Mouse (Mus musculus): ENCODE measurements around the gene Cav1. TPM values are rescaled to one million over a fixed set of nuclear protein-coding genes. Genes with fewer than 3 reads are reported as not detected.

Gene Cav1
- polyA plus RNA-seq, 1 experiment from 2014 or later: 327 TPM

DNA sequence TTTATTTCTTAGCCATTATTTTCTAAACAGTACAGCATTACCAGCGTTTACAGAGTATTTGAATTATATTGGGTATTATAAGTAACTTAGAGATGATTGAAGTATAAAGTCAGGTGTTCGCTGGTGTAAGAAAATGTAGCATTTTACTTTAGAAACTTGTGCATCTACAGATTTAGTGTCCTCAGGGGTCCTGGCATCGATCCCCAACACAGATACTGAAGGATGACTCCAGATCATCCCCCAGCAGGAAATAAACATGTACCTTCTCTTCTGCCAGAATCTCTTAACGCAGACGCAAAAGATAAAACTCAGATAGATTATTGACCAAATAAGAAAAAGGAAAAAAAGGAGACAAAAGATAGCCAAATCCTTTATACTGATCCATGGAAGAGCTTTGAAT, 68.2 kb downstream of the Cav1 start:
- H3K36me3 ChIP-seq: no peaks in the 10 kb centered on the region
- no peak for ATAC-seq (replicated peaks; ENCODE audit: insufficient number of reproducible peaks, insufficient read depth, low FRiP score, low read depth)
- H3K9ac ChIP-seq: no peak overlapping the region
- H3K4me1 ChIP-seq (replicated peaks): no peaks in the 10 kb centered on the region
- no peaks in the 10 kb centered on the region for H3K9me3 ChIP-seq (replicated peaks)
- WGBS: 80% methylated on average over 5 of the region's 5 CpGs
- no peak overlapping the region for H3K4me2 ChIP-seq
- no peak overlapping the region for H3K4me3 ChIP-seq
- H3K27ac ChIP-seq: no peak overlapping the region
- no peaks in the 10 kb centered on the region for H3K27me3 ChIP-seq

DNA sequence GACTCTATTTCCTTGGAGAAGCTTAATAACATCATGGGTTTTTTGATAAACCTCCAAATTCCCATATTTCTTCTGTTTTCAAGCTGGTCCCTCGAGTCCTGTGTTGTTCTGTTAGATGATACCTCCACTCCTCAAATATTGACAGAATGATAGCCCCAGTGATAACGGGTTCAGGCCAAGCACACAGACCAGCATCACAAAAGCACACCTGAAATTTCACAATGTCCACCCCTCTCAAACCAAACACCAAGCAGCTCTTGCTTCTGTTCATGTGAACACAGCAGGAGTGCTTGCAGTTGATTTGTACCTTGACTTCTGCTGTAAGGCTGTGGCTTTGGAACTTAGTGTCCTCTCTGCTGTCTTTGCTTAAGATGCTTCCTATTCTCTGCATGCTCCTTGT, 71.2 kb downstream of the Cav1 start:
- no peaks in the 10 kb centered on the region for H3K36me3 ChIP-seq
- H3K9me3 ChIP-seq (replicated peaks): no peaks in the 10 kb centered on the region
- no peak overlapping the region for H3K4me2 ChIP-seq
- no peaks in the 10 kb centered on the region for H3K27me3 ChIP-seq
- no peak overlapping the region for H3K9ac ChIP-seq
- H3K27ac ChIP-seq: no peak overlapping the region
- WGBS: 63% methylated on average over 2 of the region's 2 CpGs
- H3K4me1 ChIP-seq (replicated peaks): no peaks in the 10 kb centered on the region
- no peak overlapping the region for H3K4me3 ChIP-seq
- ATAC-seq (replicated peaks; ENCODE audit: insufficient number of reproducible peaks, insufficient read depth, low FRiP score, low read depth): no peak

DNA sequence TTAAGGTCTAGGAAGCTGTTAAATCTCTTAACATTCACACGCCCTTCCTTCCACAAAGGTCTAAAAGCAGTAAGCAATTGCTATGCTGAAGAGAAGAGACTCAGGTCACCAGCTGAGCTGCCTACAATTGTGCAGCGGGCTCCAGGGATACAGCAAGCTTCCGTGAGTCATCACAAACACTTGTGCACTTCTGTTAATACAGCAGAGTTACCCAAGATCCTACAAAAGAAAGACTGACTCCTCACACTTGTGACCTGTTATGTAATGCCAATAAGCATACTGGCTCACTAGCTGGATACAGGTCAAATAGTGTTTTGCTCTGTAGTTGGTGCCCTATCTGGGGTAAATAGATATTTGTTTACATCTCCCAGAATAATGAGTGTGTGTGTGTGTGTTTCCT, 74.0 kb downstream of the Cav1 start:
- H3K9ac ChIP-seq: no peak overlapping the region
- no peaks in the 10 kb centered on the region for H3K4me1 ChIP-seq (replicated peaks)
- no peaks in the 10 kb centered on the region for H3K27me3 ChIP-seq
- no peak overlapping the region for H3K4me3 ChIP-seq
- WGBS: 79% methylated on average over 3 of the region's 3 CpGs
- H3K36me3 ChIP-seq: no peaks in the 10 kb centered on the region
- no peak overlapping the region for H3K4me2 ChIP-seq
- H3K9me3 ChIP-seq (replicated peaks): no peaks in the 10 kb centered on the region
- H3K27ac ChIP-seq: no peak overlapping the region
- ATAC-seq (replicated peaks; ENCODE audit: insufficient number of reproducible peaks, insufficient read depth, low FRiP score, low read depth): no peak

DNA sequence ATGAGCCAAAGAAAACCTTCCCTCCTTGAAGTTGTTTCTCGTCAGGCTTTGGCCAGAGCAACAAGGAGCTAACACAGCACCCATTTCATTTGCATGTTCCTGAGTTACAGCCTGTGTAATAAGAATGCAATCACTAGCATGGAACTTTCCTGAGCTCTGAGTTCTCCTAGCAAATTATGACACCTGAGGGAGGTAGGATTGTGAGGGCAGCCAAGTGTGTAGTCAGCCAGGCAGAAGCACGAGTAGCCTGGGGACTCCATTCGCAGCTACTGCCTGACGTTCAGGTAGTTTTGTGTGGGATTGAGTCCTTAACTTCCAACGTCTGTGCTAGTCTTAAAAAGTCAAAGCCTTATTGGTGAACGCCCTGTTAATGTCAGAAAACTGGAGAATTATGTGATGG, 75.6 kb downstream of the Cav1 start:
- no peaks in the 10 kb centered on the region for H3K36me3 ChIP-seq
- no peak overlapping the region for H3K4me3 ChIP-seq
- no peak for ATAC-seq (replicated peaks; ENCODE audit: insufficient number of reproducible peaks, insufficient read depth, low FRiP score, low read depth)
- H3K9ac ChIP-seq: no peak overlapping the region
- no peaks in the 10 kb centered on the region for H3K4me1 ChIP-seq (replicated peaks)
- 73% methylated on average over 6 of the region's 6 CpGs for WGBS
- no peak overlapping the region for H3K4me2 ChIP-seq
- H3K27ac ChIP-seq: no peak overlapping the region
- H3K27me3 ChIP-seq: no peaks in the 10 kb centered on the region
- no peaks in the 10 kb centered on the region for H3K9me3 ChIP-seq (replicated peaks)

- 64% methylated on average over 5 of the region's 5 CpGs for WGBS
- H3K4me3 ChIP-seq: no peak overlapping the region
Observed at GRCm38 (mm10) chr6:17385531-17385930, 79.4 kb downstream of the Cav1 start.

DNA sequence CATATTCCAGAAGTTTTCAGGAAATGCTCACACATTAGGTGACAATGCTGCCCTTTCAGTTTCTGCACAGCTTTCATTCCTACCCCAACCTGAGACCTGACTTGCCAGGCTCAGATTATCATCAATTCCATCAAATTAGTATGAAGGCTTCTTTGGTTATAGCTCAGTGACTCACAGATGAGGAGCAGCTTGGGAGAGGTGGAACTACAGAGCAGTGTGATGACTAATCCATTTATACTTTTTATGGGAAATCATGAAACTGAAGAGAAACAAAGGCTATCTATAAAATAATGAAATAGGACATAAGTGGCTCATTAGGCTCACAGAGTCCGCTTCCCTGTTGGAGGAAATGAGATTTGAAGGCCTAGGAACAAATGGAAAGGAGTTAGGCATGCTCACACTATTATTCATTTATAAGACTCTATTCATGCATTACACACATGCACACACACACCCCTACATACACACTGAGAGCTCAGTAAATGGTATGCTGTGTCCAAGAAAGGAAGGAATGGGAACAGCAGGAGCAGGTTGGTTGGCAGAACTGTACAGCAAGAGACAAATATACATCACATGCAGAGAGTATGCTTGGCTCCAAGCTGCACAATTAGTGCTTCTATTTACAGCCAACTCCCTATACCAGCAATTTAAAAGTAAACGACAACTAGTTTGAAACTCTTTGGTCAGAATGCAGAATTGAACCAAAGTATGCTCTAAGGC, 82.0 kb downstream of the Cav1 start:
- Histone ChIP-seq H3K27me3 (no peaks in the 10 kb centered on the region), H3K27ac (no peak overlapping the region), H3K9me3 (replicated peaks) (no peaks in the 10 kb centered on the region), H3K4me1 (replicated peaks) (no peaks in the 10 kb centered on the region), H3K9ac (no peak overlapping the region), H3K36me3 (no peaks in the 10 kb centered on the region), H3K4me2 (no peak overlapping the region), H3K4me3 (no peak overlapping the region)
- ATAC-seq (replicated peaks; ENCODE audit: insufficient number of reproducible peaks, insufficient read depth, low FRiP score, low read depth): no peak
- WGBS: 76% methylated on average over 2 of the region's 2 CpGs

More at GRCm38 (mm10) chr6:17385531-17385930, 79.4 kb downstream of the Cav1 start:
- H3K9ac ChIP-seq: no peak overlapping the region
- no peaks in the 10 kb centered on the region for H3K36me3 ChIP-seq
- H3K4me2 ChIP-seq: no peak overlapping the region
- H3K4me1 ChIP-seq (replicated peaks): no peaks in the 10 kb centered on the region
- H3K9me3 ChIP-seq (replicated peaks): no peaks in the 10 kb centered on the region
- no peak overlapping the region for H3K27ac ChIP-seq
- no peak for ATAC-seq (replicated peaks; ENCODE audit: insufficient number of reproducible peaks, insufficient read depth, low FRiP score, low read depth)
- no peaks in the 10 kb centered on the region for H3K27me3 ChIP-seq

Other genes starting within 250 kb of the Cav1 start
- 10.0 and 17.2 TPM in 2 replicates for gene Tes, start 241.2 kb upstream of the Cav1 start, polyA plus RNA-seq (2015; fragmentation: Nextera tagmentation; extraction: Ambion mirVana)
- 40.1 and 44.2 TPM in 2 replicates for gene Cav2, start 25.1 kb upstream of the Cav1 start, polyA plus RNA-seq (2015; fragmentation: Nextera tagmentation; extraction: Ambion mirVana)
- 1.9 and 2.8 TPM in 2 replicates for gene Met, start 157.5 kb downstream of the Cav1 start, polyA plus RNA-seq (2015; fragmentation: Nextera tagmentation; extraction: Ambion mirVana)

Measured in heart, embryonic 15.5 days (tissue).